Mouse (Mus musculus) midbrain, embryonic 10.5 days (tissue): ENCODE results near the gene Kctd18. TPM values are rescaled to one million over a fixed set of nuclear protein-coding genes. Genes with fewer than 3 reads are reported as not detected.

Experiments used
- DNase-seq: peaks from one replicate; pipeline ENCODE4 v3.0.0-alpha.2; 2017; ENCODE audit warnings: low spot score
- H3K27ac ChIP-seq: fragments of 300-500 bp; sonication (generic); replicated peaks from 2 replicates; pipeline ENCODE4 v1.5.1; 2016; ENCODE audit warnings: mild to moderate bottlenecking
- H3K27me3 ChIP-seq: fragments of 300-500 bp; sonication (generic); 2 replicates; pipeline ENCODE4 v1.6.1; 2016; ENCODE audit warnings: low read depth, mild to moderate bottlenecking; ENCODE audit not compliant: poor library complexity, severe bottlenecking
- H3K36me3 ChIP-seq: fragments of 300-500 bp; sonication (generic); 2 replicates; pipeline ENCODE4 v1.6.1; 2016; ENCODE audit warnings: mild to moderate bottlenecking, moderate library complexity
- H3K4me1 ChIP-seq: fragments of 300-500 bp; sonication (generic); 2 replicates; pipeline ENCODE4 v1.6.1; 2016
- H3K4me3 ChIP-seq: fragments of 300-500 bp; sonication (generic); 2 replicates; pipeline ENCODE4 v1.5.1; 2016; ENCODE audit warnings: mild to moderate bottlenecking, moderate library complexity
- H3K9me3 ChIP-seq: fragments of 300-500 bp; sonication (generic); replicated peaks from 2 replicates; pipeline ENCODE4 v1.6.1; 2016; ENCODE audit warnings: mild to moderate bottlenecking
- WGBS: fragments of 180-500 bp; shearing (Covaris S2); methylation state at CpG from one replicate; pipeline ENCODE4 v1.1.7; 2016; 5-methylcytosine and 5-hydroxymethylcytosine counted together
- polyA plus RNA-seq: library from polyadenylated mRNA; unstranded; fragments of >200 nt; fragmentation: Nextera tagmentation; extraction: Ambion mirVana; gene quantifications from 2 replicates; pipeline ENCODE4 v1.2.1, GENCODE M21; 2016

The Kctd18 gene
- polyA plus RNA-seq, 1 experiment from 2014 or later: 18.8 TPM

- DNase-seq: peak; percentile 95
- H3K27me3 ChIP-seq: no peaks in the 10 kb centered on the region
- H3K27ac ChIP-seq: peak overlapping the region; percentile 96
- H3K36me3 ChIP-seq: peaks cover 23% of the 10 kb centered on the region
- peak overlapping the region; percentile 81 for H3K4me3 ChIP-seq
- WGBS: under 1% methylated on average over 64 of the region's 65 CpGs
- peaks cover 15% of the 10 kb centered on the region for H3K4me1 ChIP-seq
- no peaks in the 10 kb centered on the region for H3K9me3 ChIP-seq
These were observed 49.2 kb downstream of the Kctd18 start for GRCm38 (mm10) chr1:57969327-57970271.

- no peak for DNase-seq
- no peak overlapping the region for H3K27ac ChIP-seq
- WGBS: 100% methylated on average over 1 of the region's 1 CpGs
- no peak overlapping the region for H3K4me3 ChIP-seq
- H3K36me3 ChIP-seq: peaks cover 52% of the 10 kb centered on the region
- peaks cover 17% of the 10 kb centered on the region; the same call in 1 of the 2 replicates for H3K4me1 ChIP-seq
- no peaks in the 10 kb centered on the region for H3K27me3 ChIP-seq
- H3K9me3 ChIP-seq: no peaks in the 10 kb centered on the region
These were observed 63.0 kb downstream of the Kctd18 start for GRCm38 (mm10) chr1:57955774-57956173.

GRCm38 (mm10) chr1:57954376-57954765 lies 64.4 kb downstream of the Kctd18 start:
- Histone ChIP-seq H3K4me1 (peaks cover 18% of the 10 kb centered on the region; the same call in 1 of the 2 replicates), H3K9me3 (no peaks in the 10 kb centered on the region), H3K4me3 (no peak overlapping the region), H3K27me3 (no peaks in the 10 kb centered on the region), H3K36me3 (peaks cover 39% of the 10 kb centered on the region), H3K27ac (no peak overlapping the region)
- 88% methylated on average over 5 of the region's 5 CpGs for WGBS
- DNase-seq: no peak

- H3K27ac ChIP-seq: no peak overlapping the region
- 91% methylated on average over 16 of the region's 16 CpGs for WGBS
- no peak for DNase-seq
- peaks cover 20% of the 10 kb centered on the region for H3K4me1 ChIP-seq
- H3K9me3 ChIP-seq: no peaks in the 10 kb centered on the region
- peaks cover 33% of the 10 kb centered on the region for H3K36me3 ChIP-seq
- no peaks in the 10 kb centered on the region for H3K27me3 ChIP-seq
- no peak overlapping the region for H3K4me3 ChIP-seq
These were observed 65.0 kb downstream of the Kctd18 start for GRCm38 (mm10) chr1:57953586-57954375.

GRCm38 (mm10) chr1:57952509-57952908 lies 66.2 kb downstream of the Kctd18 start:
- no peaks in the 10 kb centered on the region for H3K27me3 ChIP-seq
- H3K9me3 ChIP-seq: no peaks in the 10 kb centered on the region
- peaks cover 33% of the 10 kb centered on the region for H3K4me1 ChIP-seq
- no peak overlapping the region for H3K27ac ChIP-seq
- WGBS: 94% methylated on average over 4 of the region's 4 CpGs
- DNase-seq: no peak
- H3K36me3 ChIP-seq: peaks cover 26% of the 10 kb centered on the region
- no peak overlapping the region for H3K4me3 ChIP-seq

GRCm38 (mm10) chr1:57949716-57950115 lies 69.0 kb downstream of the Kctd18 start:
- no peak for DNase-seq
- peaks cover 8% of the 10 kb centered on the region; the same call in 1 of the 2 replicates for H3K36me3 ChIP-seq
- H3K9me3 ChIP-seq: no peaks in the 10 kb centered on the region
- no peaks in the 10 kb centered on the region for H3K27me3 ChIP-seq
- WGBS: 54% methylated on average over 5 of the region's 5 CpGs
- no peak overlapping the region for H3K27ac ChIP-seq
- peaks cover 37% of the 10 kb centered on the region for H3K4me1 ChIP-seq
- H3K4me3 ChIP-seq: no peak overlapping the region

GRCm38 (mm10) chr1:57949195-57949594 lies 69.6 kb downstream of the Kctd18 start:
- H3K36me3 ChIP-seq: peaks cover 10% of the 10 kb centered on the region; the same call in 1 of the 2 replicates
- peaks cover 37% of the 10 kb centered on the region for H3K4me1 ChIP-seq
- H3K27me3 ChIP-seq: no peaks in the 10 kb centered on the region
- H3K9me3 ChIP-seq: no peaks in the 10 kb centered on the region
- no peak for DNase-seq
- H3K4me3 ChIP-seq: no peak overlapping the region
- H3K27ac ChIP-seq: 0 out of 2 replicates have a peak overlapping the region, but pooled peaks have one; percentile 4
- WGBS: 9% methylated on average over 1 of the region's 1 CpGs

- no peak overlapping the region; the same call in 1 of the 2 replicates for H3K27ac ChIP-seq
- H3K36me3 ChIP-seq: peaks cover 19% of the 10 kb centered on the region
- WGBS: 33% methylated on average over 2 of the region's 2 CpGs
- no peak overlapping the region for H3K4me3 ChIP-seq
- H3K4me1 ChIP-seq: peaks cover 32% of the 10 kb centered on the region
- H3K27me3 ChIP-seq: no peaks in the 10 kb centered on the region
- DNase-seq: no peak
- no peaks in the 10 kb centered on the region for H3K9me3 ChIP-seq
These were observed 71.0 kb downstream of the Kctd18 start for GRCm38 (mm10) chr1:57947552-57948347.

GRCm38 (mm10) chr1:57942215-57942614 lies 76.5 kb downstream of the Kctd18 start:
- H3K27ac ChIP-seq: peak overlapping the region; percentile 17; the same call in 1 of the 2 replicates
- DNase-seq: no peak
- H3K9me3 ChIP-seq: no peaks in the 10 kb centered on the region
- 0 out of 2 replicates have a peak, but pooled peaks cover 3% of the 10 kb centered on the region for H3K27me3 ChIP-seq
- peaks cover 24% of the 10 kb centered on the region for H3K36me3 ChIP-seq
- peaks cover 28% of the 10 kb centered on the region for H3K4me1 ChIP-seq
- 78% methylated on average over 6 of the region's 6 CpGs for WGBS
- no peak overlapping the region for H3K4me3 ChIP-seq

- Histone ChIP-seq H3K4me3 (no peak overlapping the region), H3K36me3 (peaks cover 24% of the 10 kb centered on the region), H3K4me1 (peaks cover 27% of the 10 kb centered on the region), H3K9me3 (no peaks in the 10 kb centered on the region), H3K27ac (peak overlapping the region; percentile 33; the same call in 1 of the 2 replicates), H3K27me3 (0 out of 2 replicates have a peak, but pooled peaks cover 3% of the 10 kb centered on the region)
- no peak for DNase-seq
- WGBS: 49% methylated on average over 11 of the region's 11 CpGs
These were observed 77.0 kb downstream of the Kctd18 start for GRCm38 (mm10) chr1:57941734-57942133.

GRCm38 (mm10) chr1:57941095-57941494 lies 77.7 kb downstream of the Kctd18 start:
- Histone ChIP-seq H3K4me3 (no peak overlapping the region), H3K9me3 (no peaks in the 10 kb centered on the region), H3K4me1 (peaks cover 27% of the 10 kb centered on the region), H3K36me3 (peaks cover 22% of the 10 kb centered on the region), H3K27me3 (0 out of 2 replicates have a peak, but pooled peaks cover 3% of the 10 kb centered on the region), H3K27ac (peak overlapping the region; percentile 33)
- no peak for DNase-seq
- WGBS: 73% methylated on average over 7 of the region's 7 CpGs

- Histone ChIP-seq H3K4me3 (no peak overlapping the region), H3K36me3 (peaks cover 20% of the 10 kb centered on the region), H3K4me1 (peaks cover 27% of the 10 kb centered on the region), H3K27ac (peak overlapping the region; percentile 25; the same call in 1 of the 2 replicates), H3K9me3 (no peaks in the 10 kb centered on the region), H3K27me3 (0 out of 2 replicates have a peak, but pooled peaks cover 3% of the 10 kb centered on the region)
- DNase-seq: no peak
- WGBS: 70% methylated on average over 10 of the region's 10 CpGs
These were observed 78.1 kb downstream of the Kctd18 start for GRCm38 (mm10) chr1:57940691-57941090.
